Mouse (Mus musculus): ENCODE data around the gene Oprm1. TPM values are rescaled to one million over a fixed set of nuclear protein-coding genes. Genes with fewer than 3 reads are reported as not detected.

Oprm1 gene
- polyA plus RNA-seq, 1 experiment from 2014 or later = 0.08 TPM

GRCm38 (mm10) chr10:7070924-7071323 is 312.6 kb downstream of the Oprm1 start:
- H3K27ac ChIP-seq (ENCODE audit: low read depth, low read length) = no peak overlapping the region
- H3K4me2 ChIP-seq = no peak overlapping the region
- ATAC-seq (replicated peaks; ENCODE audit: low FRiP score) = no peak

GRCm38 (mm10) chr10:7074231-7074630 is 315.9 kb downstream of the Oprm1 start:
- 86% methylated on average over 2 of the region's 2 CpGs for WGBS
- no peaks in the 10 kb centered on the region for H3K36me3 ChIP-seq (ENCODE audit: control insufficient read depth, insufficient read depth, low read length)

More at GRCm38 (mm10) chr10:7070924-7071323, 312.6 kb downstream of the Oprm1 start:
- no peaks in the 10 kb centered on the region for H3K4me1 ChIP-seq (replicated peaks; ENCODE audit: control insufficient read depth, insufficient read depth, low read length)
- DNase-seq (ENCODE audit: low spot score) = no peak
- no peak overlapping the region for H3K4me3 ChIP-seq (ENCODE audit: low read depth, low read length)
- no peaks in the 10 kb centered on the region for H3K27me3 ChIP-seq (replicated peaks; ENCODE audit: control insufficient read depth, insufficient read depth, low read length)
- H3K9me3 ChIP-seq (ENCODE audit: control insufficient read depth, low read length) = no peaks in the 10 kb centered on the region
- WGBS = 83% methylated on average over 5 of the region's 5 CpGs
- no peaks in the 10 kb centered on the region for H3K36me3 ChIP-seq (ENCODE audit: control insufficient read depth, insufficient read depth, low read length)
- no peak overlapping the region for H3K9ac ChIP-seq (ENCODE audit: low read depth, low read length)

DNA sequence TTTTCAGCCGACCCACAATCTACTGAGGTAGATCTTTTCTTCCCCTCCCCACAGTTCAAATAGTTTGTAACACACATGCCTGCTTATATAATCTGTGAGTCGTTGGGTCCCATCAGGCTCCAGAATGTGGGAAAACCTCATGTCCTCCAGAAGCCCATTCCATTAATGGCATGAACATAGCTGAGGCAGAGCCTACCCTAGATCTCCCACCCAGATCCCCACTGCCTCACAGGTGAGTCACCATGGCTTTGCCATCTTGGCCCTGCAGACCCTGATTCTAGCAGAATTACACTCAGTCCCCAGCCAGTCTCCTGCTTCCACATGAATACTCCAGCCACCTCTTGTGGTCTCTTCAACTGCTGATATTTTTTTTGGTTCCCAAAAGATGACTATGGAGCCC is 317.4 kb downstream of the Oprm1 start:
- WGBS = 90% methylated on average over 2 of the region's 2 CpGs

More at GRCm38 (mm10) chr10:7074231-7074630, 315.9 kb downstream of the Oprm1 start:
- Histone ChIP-seq H3K4me2 (no peak overlapping the region), H3K4me3 (ENCODE audit: low read depth, low read length) (no peak overlapping the region), H3K27ac (ENCODE audit: low read depth, low read length) (no peak overlapping the region), H3K9me3 (ENCODE audit: control insufficient read depth, low read length) (no peaks in the 10 kb centered on the region), H3K9ac (ENCODE audit: low read depth, low read length) (no peak overlapping the region), H3K4me1 (replicated peaks; ENCODE audit: control insufficient read depth, insufficient read depth, low read length) (no peaks in the 10 kb centered on the region), H3K27me3 (replicated peaks; ENCODE audit: control insufficient read depth, insufficient read depth, low read length) (no peaks in the 10 kb centered on the region)
- no peak for ATAC-seq (replicated peaks; ENCODE audit: low FRiP score)
- DNase-seq (ENCODE audit: low spot score) = no peak

DNA sequence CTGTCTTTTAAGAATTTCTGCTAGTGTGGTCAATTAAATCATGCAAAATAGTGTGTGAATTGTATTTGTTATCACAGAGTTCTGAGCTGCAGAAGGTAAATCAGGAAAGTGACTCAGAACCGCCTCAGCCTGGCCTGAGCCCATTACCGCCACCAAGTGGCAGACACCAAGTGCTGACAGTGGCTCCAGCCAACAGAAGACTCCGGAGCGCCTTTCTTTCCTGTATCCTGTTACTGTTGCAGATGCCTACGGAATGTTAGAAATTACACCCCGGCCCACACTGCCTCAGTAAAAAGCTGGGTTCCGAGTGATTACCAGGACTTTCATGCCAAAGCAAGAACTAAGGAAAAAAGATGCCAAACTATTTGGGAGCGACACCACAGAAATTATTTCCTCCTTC is 317.9 kb downstream of the Oprm1 start:
- Histone ChIP-seq H3K4me3 (ENCODE audit: low read depth, low read length) (no peak overlapping the region), H3K9ac (ENCODE audit: low read depth, low read length) (no peak overlapping the region)
- WGBS = 15% methylated on average over 8 of the region's 8 CpGs

More for the DNA sequence above, 317.4 kb downstream of the Oprm1 start:
- Histone ChIP-seq H3K27me3 (replicated peaks; ENCODE audit: control insufficient read depth, insufficient read depth, low read length) (no peaks in the 10 kb centered on the region), H3K36me3 (ENCODE audit: control insufficient read depth, insufficient read depth, low read length) (no peaks in the 10 kb centered on the region), H3K4me2 (no peak overlapping the region), H3K9me3 (ENCODE audit: control insufficient read depth, low read length) (no peaks in the 10 kb centered on the region), H3K4me1 (replicated peaks; ENCODE audit: control insufficient read depth, insufficient read depth, low read length) (no peaks in the 10 kb centered on the region), H3K9ac (ENCODE audit: low read depth, low read length) (no peak overlapping the region), H3K4me3 (ENCODE audit: low read depth, low read length) (no peak overlapping the region), H3K27ac (ENCODE audit: low read depth, low read length) (no peak overlapping the region)
- no peak for ATAC-seq (replicated peaks; ENCODE audit: low FRiP score)
- DNase-seq (ENCODE audit: low spot score) = no peak

DNA sequence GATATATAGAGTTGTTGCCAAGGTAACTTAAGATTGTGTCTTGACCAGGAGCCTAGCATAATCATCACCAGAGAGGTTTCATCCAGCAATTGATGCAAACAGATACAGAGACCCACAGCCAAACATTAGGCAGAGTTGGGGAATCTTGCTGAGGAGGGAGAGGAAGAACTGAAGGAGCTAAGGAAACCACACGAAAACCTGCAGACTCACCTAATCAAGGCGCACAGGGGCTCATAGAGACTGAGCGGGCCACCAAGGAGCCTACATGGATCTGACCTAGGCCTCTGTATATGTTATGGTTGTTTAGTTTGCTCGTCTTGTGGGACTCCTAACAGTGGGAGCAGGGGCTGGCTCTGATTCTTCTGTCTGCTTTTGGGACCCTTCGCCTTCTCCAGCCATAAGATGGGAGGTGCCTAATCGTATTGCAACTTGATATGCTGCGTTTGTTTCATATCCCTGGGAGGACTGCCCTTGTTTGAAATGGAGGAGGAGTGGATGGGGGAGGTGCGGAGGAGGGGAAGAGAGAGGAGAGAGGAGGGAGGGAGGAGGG is 318.4 kb downstream of the Oprm1 start:
- Histone ChIP-seq H3K9ac (ENCODE audit: low read depth, low read length) (no peak overlapping the region), H3K9me3 (ENCODE audit: control insufficient read depth, low read length) (no peaks in the 10 kb centered on the region), H3K4me1 (replicated peaks; ENCODE audit: control insufficient read depth, insufficient read depth, low read length) (no peaks in the 10 kb centered on the region), H3K27ac (ENCODE audit: low read depth, low read length) (no peak overlapping the region), H3K36me3 (ENCODE audit: control insufficient read depth, insufficient read depth, low read length) (no peaks in the 10 kb centered on the region), H3K4me3 (ENCODE audit: low read depth, low read length) (no peak overlapping the region), H3K27me3 (replicated peaks; ENCODE audit: control insufficient read depth, insufficient read depth, low read length) (no peaks in the 10 kb centered on the region), H3K4me2 (no peak overlapping the region)
- DNase-seq (ENCODE audit: low spot score) (no peak), ATAC-seq (replicated peaks; ENCODE audit: low FRiP score) (no peak)
- WGBS = 48% methylated on average over 7 of the region's 8 CpGs

More for the DNA sequence above, 317.9 kb downstream of the Oprm1 start:
- Histone ChIP-seq H3K4me2 (no peak overlapping the region), H3K27ac (ENCODE audit: low read depth, low read length) (no peak overlapping the region), H3K27me3 (replicated peaks; ENCODE audit: control insufficient read depth, insufficient read depth, low read length) (no peaks in the 10 kb centered on the region), H3K4me1 (replicated peaks; ENCODE audit: control insufficient read depth, insufficient read depth, low read length) (no peaks in the 10 kb centered on the region), H3K9me3 (ENCODE audit: control insufficient read depth, low read length) (no peaks in the 10 kb centered on the region), H3K36me3 (ENCODE audit: control insufficient read depth, insufficient read depth, low read length) (no peaks in the 10 kb centered on the region)
- ATAC-seq (replicated peaks; ENCODE audit: low FRiP score) = no peak; the same call in 1 of the 2 replicates
- DNase-seq (ENCODE audit: low spot score) = peak; percentile 35

DNA sequence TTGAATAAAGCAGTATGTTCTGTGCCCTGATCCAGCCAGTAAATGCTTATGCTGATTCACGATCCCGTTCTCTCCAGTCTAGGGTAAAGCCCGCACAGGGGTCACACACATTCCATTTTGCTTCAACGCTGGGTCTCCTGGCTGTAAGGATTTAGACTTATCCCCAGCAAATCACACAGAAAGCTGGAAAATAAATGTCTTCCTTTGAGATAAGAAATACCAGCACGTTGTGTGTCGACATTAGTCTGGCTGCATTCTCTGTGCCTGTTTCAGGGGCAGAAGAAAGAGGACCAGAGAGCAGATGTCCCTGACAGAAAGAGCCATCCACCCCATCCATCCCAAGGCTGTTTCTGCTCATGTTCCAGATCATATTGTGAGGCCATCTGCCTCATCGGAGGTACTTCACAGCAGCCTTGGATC is 319.1 kb downstream of the Oprm1 start:
- H3K9ac ChIP-seq (ENCODE audit: low read depth, low read length) = no peak overlapping the region
- DNase-seq (ENCODE audit: low spot score) (no peak), ATAC-seq (replicated peaks; ENCODE audit: low FRiP score) (no peak)
- H3K4me3 ChIP-seq (ENCODE audit: low read depth, low read length) = no peak overlapping the region
- no peak overlapping the region for H3K4me2 ChIP-seq
- WGBS = 54% methylated on average over 7 of the region's 7 CpGs
- no peaks in the 10 kb centered on the region for H3K36me3 ChIP-seq (ENCODE audit: control insufficient read depth, insufficient read depth, low read length)
- H3K9me3 ChIP-seq (ENCODE audit: control insufficient read depth, low read length) = no peaks in the 10 kb centered on the region
- H3K4me1 ChIP-seq (replicated peaks; ENCODE audit: control insufficient read depth, insufficient read depth, low read length) = no peaks in the 10 kb centered on the region
- H3K27me3 ChIP-seq (replicated peaks; ENCODE audit: control insufficient read depth, insufficient read depth, low read length) = no peaks in the 10 kb centered on the region
- H3K27ac ChIP-seq (ENCODE audit: low read depth, low read length) = no peak overlapping the region

DNA sequence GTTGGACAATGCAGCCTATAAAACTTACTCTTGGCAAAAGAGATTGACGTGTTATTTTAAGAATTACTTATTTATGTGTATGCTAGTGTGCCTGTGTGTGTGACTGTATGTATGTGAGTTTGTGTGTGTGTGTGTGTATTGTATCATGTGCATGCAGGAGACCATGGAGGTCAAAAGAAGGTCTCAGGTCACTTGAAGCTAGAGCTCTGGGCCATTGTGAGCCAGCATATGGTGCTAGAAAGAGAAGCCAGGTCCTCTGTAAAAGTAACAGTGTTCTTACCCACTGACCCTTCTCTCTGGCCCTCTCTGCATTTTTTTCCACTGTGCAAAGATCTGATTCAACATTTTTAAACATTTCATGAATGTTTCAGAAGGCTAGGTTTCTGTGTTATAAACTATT is 319.7 kb downstream of the Oprm1 start:
- 80% methylated on average over 1 of the region's 1 CpGs for WGBS
- Histone ChIP-seq H3K4me3 (ENCODE audit: low read depth, low read length) (no peak overlapping the region), H3K9me3 (ENCODE audit: control insufficient read depth, low read length) (no peaks in the 10 kb centered on the region), H3K27me3 (replicated peaks; ENCODE audit: control insufficient read depth, insufficient read depth, low read length) (no peaks in the 10 kb centered on the region), H3K27ac (ENCODE audit: low read depth, low read length) (no peak overlapping the region), H3K36me3 (ENCODE audit: control insufficient read depth, insufficient read depth, low read length) (no peaks in the 10 kb centered on the region), H3K9ac (ENCODE audit: low read depth, low read length) (no peak overlapping the region), H3K4me1 (replicated peaks; ENCODE audit: control insufficient read depth, insufficient read depth, low read length) (no peaks in the 10 kb centered on the region), H3K4me2 (no peak overlapping the region)
- DNase-seq (ENCODE audit: low spot score) = no peak
- no peak for ATAC-seq (replicated peaks; ENCODE audit: low FRiP score)

Other genes with a start within 250 kb of the Oprm1 start
- not detected in 2 replicates for gene Gm10945, start 3.3 kb downstream of the Oprm1 start, polyA plus RNA-seq (2014; fragmentation: Nextera tagmentation; extraction: Ambion mirVana)

Measured in liver, embryonic 11.5 days (tissue).